Mouse (Mus musculus): ENCODE results near the gene Hist2h3c1.

Hist2h3c1 gene

DNA sequence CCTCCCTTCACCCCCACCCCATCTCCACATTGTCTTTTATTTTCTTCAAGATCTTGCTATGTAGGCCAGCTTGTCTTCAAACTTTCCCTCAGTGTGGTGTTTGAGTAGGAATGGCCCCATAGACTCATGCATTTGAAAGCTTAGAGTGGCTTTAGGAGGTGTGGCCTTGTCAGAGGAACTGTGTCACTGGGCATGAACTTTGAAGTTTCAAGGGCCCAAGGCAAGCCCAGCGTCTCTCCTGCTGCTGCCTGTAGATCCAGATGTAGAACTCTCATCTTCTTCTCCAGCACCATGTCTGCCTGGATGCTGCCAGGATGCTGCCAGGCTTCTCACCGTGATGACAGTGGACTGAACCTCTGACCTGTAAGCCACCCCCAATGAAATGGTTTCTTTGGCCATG, 17.7 kb upstream of the Hist2h3c1 start:
- no peaks in the 10 kb centered on the region for H3K9me3 ChIP-seq (ENCODE audit: low read length)
- no peak overlapping the region for H3K4me3 ChIP-seq (replicated peaks; ENCODE audit: low read length)
- H3K4me1 ChIP-seq (replicated peaks; ENCODE audit: low read depth, low read length): peaks cover 20% of the 10 kb centered on the region
- H3K27me3 ChIP-seq (ENCODE audit: insufficient read depth, low read length): no peaks in the 10 kb centered on the region; the same call in 1 of the 2 replicates
- no peak for TF ChIP-seq CTCF (conservative IDR thresholded peaks at IDR 0.05; ENCODE audit: low read length)
- no peak for TF ChIP-seq POU5F1 (IDR thresholded peaks at IDR 0.05; ENCODE audit: borderline replicate concordance, low read length)
- no peak for TF ChIP-seq NANOG (IDR thresholded peaks at IDR 0.05; ENCODE audit: borderline replicate concordance, low read length)
- H3K36me3 ChIP-seq (ENCODE audit: insufficient read depth, low read length): no peaks in the 10 kb centered on the region

DNA sequence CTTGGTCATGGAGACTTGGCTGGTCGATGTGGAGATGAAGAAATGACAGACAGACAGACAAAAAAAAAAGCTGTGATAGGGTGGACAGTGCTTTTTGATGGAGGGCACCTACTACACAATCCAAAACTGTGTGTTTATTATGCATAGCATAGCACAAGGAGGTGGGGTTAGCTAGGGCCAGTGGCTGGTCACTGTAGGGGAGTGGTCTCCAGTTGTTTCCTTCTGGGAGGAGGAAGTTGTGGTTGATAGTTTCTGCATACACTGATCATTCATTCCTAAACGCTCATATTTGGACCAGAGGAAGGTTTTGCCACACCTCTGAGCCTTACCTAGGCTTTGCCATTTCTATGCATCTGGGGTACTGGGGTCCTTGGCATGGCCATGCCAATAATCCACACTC, 16.1 kb upstream of the Hist2h3c1 start:
- Histone ChIP-seq H3K4me1 (replicated peaks; ENCODE audit: low read depth, low read length) (peaks cover 17% of the 10 kb centered on the region), H3K36me3 (ENCODE audit: insufficient read depth, low read length) (peaks cover 3% of the 10 kb centered on the region; the same call in 1 of the 2 replicates), H3K4me3 (replicated peaks; ENCODE audit: low read length) (no peak overlapping the region), H3K27me3 (ENCODE audit: insufficient read depth, low read length) (no peaks in the 10 kb centered on the region), H3K9me3 (ENCODE audit: low read length) (no peaks in the 10 kb centered on the region)
- TF ChIP-seq NANOG (IDR thresholded peaks at IDR 0.05; ENCODE audit: borderline replicate concordance, low read length): no peak
- no peak for TF ChIP-seq POU5F1 (IDR thresholded peaks at IDR 0.05; ENCODE audit: borderline replicate concordance, low read length)
- no peak for TF ChIP-seq CTCF (conservative IDR thresholded peaks at IDR 0.05; ENCODE audit: low read length)

DNA sequence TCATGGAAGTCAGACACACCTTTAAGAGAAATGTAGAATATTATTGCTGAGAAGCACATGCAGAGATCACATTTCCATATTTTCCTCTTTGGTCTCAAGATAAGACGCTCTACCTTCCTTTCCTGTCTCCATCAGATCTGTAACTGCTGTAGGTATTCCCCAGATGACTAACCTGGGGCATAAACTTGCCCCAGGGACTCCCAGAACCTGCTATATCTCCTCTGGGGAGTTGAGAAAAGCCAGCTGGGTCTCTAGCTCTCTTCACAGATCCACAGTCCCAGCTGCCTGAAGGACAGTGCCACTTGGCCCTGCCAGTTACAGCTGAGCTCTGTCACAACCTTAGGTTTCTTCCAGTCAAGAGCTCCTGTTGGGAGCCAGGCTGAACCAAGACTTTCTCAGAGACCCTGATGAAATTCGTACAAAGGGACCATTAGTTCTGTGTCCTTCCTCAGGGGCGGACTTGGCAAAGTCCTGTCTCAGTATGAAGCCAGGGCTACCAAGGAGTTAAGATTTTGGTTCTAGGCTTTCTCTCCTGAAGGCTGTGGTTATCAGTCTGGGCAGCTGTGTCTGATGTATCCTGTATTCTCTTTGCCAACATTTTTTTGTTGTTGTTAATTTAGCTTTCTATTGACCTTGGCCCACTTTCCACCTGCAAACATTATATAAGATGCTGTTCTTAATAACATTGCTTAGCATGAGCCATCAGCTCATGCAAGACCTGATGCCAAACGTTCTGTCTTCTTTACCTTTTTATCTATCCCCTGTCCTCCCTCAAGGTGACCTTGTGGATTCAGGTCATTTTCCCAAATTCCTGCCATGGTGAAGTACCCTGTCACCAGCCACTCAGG, 15.4 kb upstream of the Hist2h3c1 start:
- no peaks in the 10 kb centered on the region for H3K9me3 ChIP-seq (ENCODE audit: low read length)
- TF ChIP-seq CTCF (conservative IDR thresholded peaks at IDR 0.05; ENCODE audit: low read length) (no peak), POU5F1 (IDR thresholded peaks at IDR 0.05; ENCODE audit: borderline replicate concordance, low read length) (no peak), NANOG (IDR thresholded peaks at IDR 0.05; ENCODE audit: borderline replicate concordance, low read length) (no peak)
- no peak overlapping the region for H3K4me3 ChIP-seq (replicated peaks; ENCODE audit: low read length)
- H3K36me3 ChIP-seq (ENCODE audit: insufficient read depth, low read length): peaks cover 11% of the 10 kb centered on the region; the same call in 1 of the 2 replicates
- peaks cover 14% of the 10 kb centered on the region for H3K4me1 ChIP-seq (replicated peaks; ENCODE audit: low read depth, low read length)
- no peaks in the 10 kb centered on the region for H3K27me3 ChIP-seq (ENCODE audit: insufficient read depth, low read length)

DNA sequence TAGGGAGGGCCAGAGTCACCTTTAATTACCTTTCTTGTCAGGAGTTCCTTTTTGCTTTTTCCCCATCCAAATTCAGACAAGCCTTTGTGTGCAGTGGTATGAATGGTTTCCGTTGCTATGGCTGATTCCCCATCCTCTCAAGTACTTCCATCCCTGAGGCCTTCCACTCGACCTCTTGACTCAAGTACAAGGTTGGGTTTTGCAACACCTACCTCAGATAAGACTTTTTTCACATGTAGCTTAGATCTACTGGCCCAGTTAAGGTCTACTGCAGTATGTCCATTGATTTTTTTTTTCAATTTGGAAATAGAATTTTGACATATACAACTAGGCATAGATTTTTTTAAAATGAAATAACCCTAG, 14.7 kb upstream of the Hist2h3c1 start:
- no peak overlapping the region for H3K4me3 ChIP-seq (replicated peaks; ENCODE audit: low read length)
- TF ChIP-seq CTCF (conservative IDR thresholded peaks at IDR 0.05; ENCODE audit: low read length) (no peak), POU5F1 (IDR thresholded peaks at IDR 0.05; ENCODE audit: borderline replicate concordance, low read length) (no peak), NANOG (IDR thresholded peaks at IDR 0.05; ENCODE audit: borderline replicate concordance, low read length) (no peak)
- H3K4me1 ChIP-seq (replicated peaks; ENCODE audit: low read depth, low read length): peaks cover 18% of the 10 kb centered on the region
- no peaks in the 10 kb centered on the region for H3K27me3 ChIP-seq (ENCODE audit: insufficient read depth, low read length)
- H3K36me3 ChIP-seq (ENCODE audit: insufficient read depth, low read length): peaks cover 17% of the 10 kb centered on the region; the same call in 1 of the 2 replicates
- no peaks in the 10 kb centered on the region for H3K9me3 ChIP-seq (ENCODE audit: low read length)

DNA sequence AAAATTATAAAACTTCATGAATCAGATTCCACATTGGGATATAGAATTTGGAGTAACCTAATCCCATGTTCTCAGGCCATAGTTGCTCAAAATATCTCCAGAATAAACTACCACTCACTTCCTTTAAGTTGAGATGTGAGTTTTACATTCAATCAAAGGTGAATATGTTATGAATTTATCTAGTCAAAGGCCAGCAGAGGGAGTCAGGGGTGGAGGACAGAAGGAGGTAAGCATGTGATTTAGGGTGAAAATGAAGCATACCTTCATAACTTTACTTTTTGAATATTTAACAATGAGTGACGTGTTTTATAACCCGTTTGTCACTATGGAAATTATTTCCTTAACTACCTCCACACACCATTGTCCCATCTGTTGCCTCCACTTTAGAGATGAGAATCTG, 11.6 kb upstream of the Hist2h3c1 start:
- no peaks in the 10 kb centered on the region for H3K9me3 ChIP-seq (ENCODE audit: low read length)
- H3K4me1 ChIP-seq (replicated peaks; ENCODE audit: low read depth, low read length): peaks cover 20% of the 10 kb centered on the region
- no peak for TF ChIP-seq POU5F1 (IDR thresholded peaks at IDR 0.05; ENCODE audit: borderline replicate concordance, low read length)
- no peak for TF ChIP-seq CTCF (conservative IDR thresholded peaks at IDR 0.05; ENCODE audit: low read length)
- TF ChIP-seq NANOG (IDR thresholded peaks at IDR 0.05; ENCODE audit: borderline replicate concordance, low read length): no peak
- no peak overlapping the region for H3K4me3 ChIP-seq (replicated peaks; ENCODE audit: low read length)
- peaks cover 26% of the 10 kb centered on the region; the same call in 1 of the 2 replicates for H3K36me3 ChIP-seq (ENCODE audit: insufficient read depth, low read length)
- no peaks in the 10 kb centered on the region for H3K27me3 ChIP-seq (ENCODE audit: insufficient read depth, low read length)

DNA sequence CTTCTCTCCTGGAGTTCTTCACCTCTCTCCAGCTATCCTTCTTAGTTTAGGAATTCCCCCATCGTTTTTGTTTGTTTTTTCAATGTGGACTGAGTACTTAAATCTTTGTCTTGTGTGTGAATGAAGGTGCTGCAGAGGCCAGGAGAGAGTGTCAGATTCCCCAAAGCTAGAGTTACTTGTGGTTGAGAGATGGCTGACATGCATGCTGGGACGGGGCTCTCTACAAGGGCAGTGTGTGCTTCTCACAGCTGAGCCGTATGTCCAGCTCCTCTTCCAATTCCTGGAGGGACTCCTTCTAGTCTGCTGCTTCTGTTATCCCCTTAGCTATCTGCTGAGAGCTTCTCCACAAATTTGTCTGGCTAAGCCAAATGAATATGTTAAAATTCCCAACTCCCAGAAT, 10.6 kb upstream of the Hist2h3c1 start:
- H3K36me3 ChIP-seq (ENCODE audit: insufficient read depth, low read length): peaks cover 26% of the 10 kb centered on the region; the same call in 1 of the 2 replicates
- no peaks in the 10 kb centered on the region for H3K9me3 ChIP-seq (ENCODE audit: low read length)
- no peaks in the 10 kb centered on the region for H3K27me3 ChIP-seq (ENCODE audit: insufficient read depth, low read length)
- no peak overlapping the region for H3K4me3 ChIP-seq (replicated peaks; ENCODE audit: low read length)
- TF ChIP-seq CTCF (conservative IDR thresholded peaks at IDR 0.05; ENCODE audit: low read length) (no peak), NANOG (IDR thresholded peaks at IDR 0.05; ENCODE audit: borderline replicate concordance, low read length) (no peak), POU5F1 (IDR thresholded peaks at IDR 0.05; ENCODE audit: borderline replicate concordance, low read length) (no peak)
- H3K4me1 ChIP-seq (replicated peaks; ENCODE audit: low read depth, low read length): peaks cover 21% of the 10 kb centered on the region

DNA sequence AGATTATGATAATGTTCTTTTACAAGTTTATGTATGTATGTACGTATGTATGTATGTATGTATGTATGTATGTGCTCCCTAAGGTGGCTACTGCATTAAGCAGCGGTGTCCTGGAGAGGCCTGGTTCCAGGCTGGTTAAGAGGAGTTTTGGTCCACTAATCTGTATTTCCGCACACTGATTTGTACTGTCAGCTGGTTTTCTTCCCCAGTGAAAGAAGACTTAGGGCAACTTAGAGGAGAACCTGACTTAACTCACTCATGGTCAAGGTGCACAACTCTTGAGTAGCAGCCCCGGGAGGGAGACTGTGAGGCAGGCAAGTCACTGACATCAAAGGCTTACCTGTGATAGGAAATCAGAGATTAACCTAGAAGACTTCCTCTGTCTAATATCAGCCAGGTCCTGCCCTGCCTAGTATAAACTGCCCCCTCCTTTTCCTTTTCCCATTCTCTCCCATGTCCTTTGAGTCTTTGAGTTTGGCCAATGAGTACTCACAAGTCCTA, 9.6 kb upstream of the Hist2h3c1 start:
- TF ChIP-seq NANOG (IDR thresholded peaks at IDR 0.05; ENCODE audit: borderline replicate concordance, low read length) (no peak), POU5F1 (IDR thresholded peaks at IDR 0.05; ENCODE audit: borderline replicate concordance, low read length) (no peak), CTCF (conservative IDR thresholded peaks at IDR 0.05; ENCODE audit: low read length) (no peak)

DNA sequence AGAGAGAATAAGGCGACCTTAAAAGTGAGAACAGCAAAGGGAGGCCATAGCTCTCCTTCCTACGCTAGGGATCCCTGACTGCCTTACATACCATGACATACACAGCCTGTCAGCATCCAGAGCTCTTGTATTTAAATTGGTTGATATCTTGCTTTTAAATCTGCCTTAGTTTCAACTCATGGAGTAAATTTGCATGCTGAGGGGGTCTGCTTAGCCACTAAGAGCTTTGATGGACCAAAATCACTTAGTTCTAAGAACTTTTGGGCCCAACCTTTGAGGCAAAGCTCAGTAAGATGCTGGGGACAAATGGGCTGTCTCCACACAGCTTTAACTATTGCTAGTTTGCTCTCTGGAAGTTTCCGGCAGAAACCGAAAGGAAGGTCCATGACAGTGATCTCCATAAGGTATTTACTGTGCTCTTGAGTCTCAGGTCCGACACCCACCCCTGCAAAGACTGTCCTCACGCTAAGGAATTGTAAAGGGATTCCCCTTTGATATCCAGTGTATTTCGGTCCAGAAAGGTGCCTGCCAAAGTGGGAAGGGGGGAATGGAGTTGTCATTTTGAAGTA, 9.1 kb upstream of the Hist2h3c1 start:
- Histone ChIP-seq H3K36me3 (ENCODE audit: insufficient read depth, low read length) (peaks cover 26% of the 10 kb centered on the region; the same call in 1 of the 2 replicates), H3K4me1 (replicated peaks; ENCODE audit: low read depth, low read length) (peaks cover 37% of the 10 kb centered on the region), H3K27me3 (ENCODE audit: insufficient read depth, low read length) (no peaks in the 10 kb centered on the region), H3K4me3 (replicated peaks; ENCODE audit: low read length) (peak overlapping the region; percentile 81), H3K9me3 (ENCODE audit: low read length) (no peaks in the 10 kb centered on the region)
- TF ChIP-seq POU5F1 (IDR thresholded peaks at IDR 0.05; ENCODE audit: borderline replicate concordance, low read length) (no peak), CTCF (conservative IDR thresholded peaks at IDR 0.05; ENCODE audit: low read length) (no peak), NANOG (IDR thresholded peaks at IDR 0.05; ENCODE audit: borderline replicate concordance, low read length) (no peak)

More for the DNA sequence above, 9.6 kb upstream of the Hist2h3c1 start:
- Histone ChIP-seq H3K36me3 (ENCODE audit: insufficient read depth, low read length) (peaks cover 26% of the 10 kb centered on the region; the same call in 1 of the 2 replicates), H3K9me3 (ENCODE audit: low read length) (no peaks in the 10 kb centered on the region), H3K4me3 (replicated peaks; ENCODE audit: low read length) (peak overlapping the region; percentile 81), H3K4me1 (replicated peaks; ENCODE audit: low read depth, low read length) (peaks cover 32% of the 10 kb centered on the region), H3K27me3 (ENCODE audit: insufficient read depth, low read length) (no peaks in the 10 kb centered on the region)
